In genomic region chr13:55208837-55209648, GRCm38 (mm10) we compare ENCODE assay signal across 8 mouse cellular contexts. TPM values are rescaled to one million over a fixed set of nuclear protein-coding genes. Genes with fewer than 3 reads are reported as not detected.
A peak's percentile ranks its signal among the peaks of the same experiment; 100 is the strongest.
DNase-seq lines count a peak whose midpoint lies in the region; ATAC-seq lines count a peak whose summit lies in the region.

No protein-coding gene starts in this region.

- peaks cover 7% of the 10 kb centered on the region for H3K36me3 ChIP-seq in embryonic facial prominence, embryonic 12.5 days
- H3K36me3 ChIP-seq in liver, embryonic 13.5 days, result peaks cover 10% of the 10 kb centered on the region

- peaks cover 15% of the 10 kb centered on the region for H3K4me1 ChIP-seq in embryonic facial prominence, embryonic 12.5 days
- peaks cover 49% of the 10 kb centered on the region for H3K4me1 ChIP-seq in liver, embryonic 13.5 days (replicated peaks)

- H3K27ac ChIP-seq in embryonic facial prominence, embryonic 12.5 days, result 0 out of 2 replicates have a peak overlapping the region, but pooled peaks have one; percentile 38
- H3K27ac ChIP-seq in liver, embryonic 13.5 days, result peak overlapping the region; percentile 95

- WGBS in embryonic facial prominence, embryonic 12.5 days, result 66% methylated on average over 13 of the region's 13 CpGs
- WGBS in liver, embryonic 13.5 days (ENCODE audit: insufficient replicate concordance), result 74% methylated on average over 13 of the region's 13 CpGs

- no peaks in the 10 kb centered on the region for H3K27me3 ChIP-seq in embryonic facial prominence, embryonic 12.5 days
- no peaks in the 10 kb centered on the region for H3K27me3 ChIP-seq in liver, embryonic 13.5 days

- no peak overlapping the region for H3K4me2 ChIP-seq in embryonic facial prominence, embryonic 12.5 days (replicated peaks)
- peak overlapping the region; percentile 99 for H3K4me2 ChIP-seq in liver, embryonic 13.5 days

- H3K9me3 ChIP-seq in embryonic facial prominence, embryonic 12.5 days, result no peaks in the 10 kb centered on the region
- H3K9me3 ChIP-seq in liver, embryonic 13.5 days (replicated peaks), result no peaks in the 10 kb centered on the region

- no peak overlapping the region for H3K9ac ChIP-seq in embryonic facial prominence, embryonic 12.5 days
- H3K9ac ChIP-seq in liver, embryonic 13.5 days, result 0 out of 2 replicates have a peak overlapping the region, but pooled peaks have one; percentile 7

- ATAC-seq in embryonic facial prominence, embryonic 12.5 days (ENCODE audit: insufficient number of reproducible peaks, insufficient read depth, low FRiP score, low TSS enrichment), result no peak
- no peak for ATAC-seq in liver, embryonic 13.5 days (ENCODE audit: low read depth)

- H3K4me3 ChIP-seq in embryonic facial prominence, embryonic 12.5 days, result no peak overlapping the region
- H3K4me3 ChIP-seq in liver, embryonic 13.5 days (replicated peaks), result 0 out of 2 replicates have a peak overlapping the region, but pooled peaks have one; percentile 91

- DNase-seq in gastrocnemius, postnatal 10 days, result peak; percentile 26
- no peak for DNase-seq in gastrocnemius, adult 18-20 months (ENCODE audit: low spot score)
- peak; percentile 70 for DNase-seq in ES-CJ7 (ENCODE audit: low read depth, low spot score)
- DNase-seq in liver, embryonic 13.5 days, result peak; percentile 20
- DNase-seq in spleen, adult 12 weeks (ENCODE audit: low spot score), result no peak
- no peak for DNase-seq in heart, adult 8-10 months (ENCODE audit: low spot score)
- no peak for DNase-seq in right cerebral cortex, adult 2 months (ENCODE audit: low spot score in 2 of 2)

RNA-seq across cellular contexts. Expression of gene Nsd1, which starts 0.5 kb away (rescaled TPM):
- 10 to 100 TPM; 75.4 to 89.6 TPM for total RNA-seq in gastrocnemius, postnatal 10 days (2021)
- 10 to 100 TPM; 40.0 to 47.1 TPM for total RNA-seq in gastrocnemius, adult 18-20 months (2021)
- 81.7 and 84.4 TPM in 2 replicates for polyA plus RNA-seq in embryonic facial prominence, embryonic 12.5 days (2016; fragmentation: Nextera tagmentation; extraction: Ambion mirVana)
- polyA plus RNA-seq in liver, embryonic 13.5 days (2015; fragmentation: Nextera tagmentation; extraction: Ambion mirVana), result 15.5 and 19.8 TPM in 2 replicates
- total RNA-seq in heart, adult 8-10 months (2022), result 10 to 100 TPM; 47.2 to 55.1 (median 51.9) TPM

RNA-seq across cellular contexts. Expression of gene Fgfr4, which starts 56.6 kb away (rescaled TPM):
- total RNA-seq in gastrocnemius, postnatal 10 days (2021), result 10 to 100 TPM; 16.3 to 24.5 TPM
- 1 to 10 TPM; 1.2 to 1.3 TPM for total RNA-seq in gastrocnemius, adult 18-20 months (2021)
- 4.8 and 5.1 TPM in 2 replicates for polyA plus RNA-seq in embryonic facial prominence, embryonic 12.5 days (2016; fragmentation: Nextera tagmentation; extraction: Ambion mirVana)
- polyA plus RNA-seq in liver, embryonic 13.5 days (2015; fragmentation: Nextera tagmentation; extraction: Ambion mirVana), result 4.2 and 5.4 TPM in 2 replicates
- under 1 TPM in 3 of 4 experiments, not detected in 1; 0.16 to 0.29 (median 0.28) TPM for total RNA-seq in heart, adult 8-10 months (2022)

Comparison
In these comparisons a context has a peak if more than half of its experiments do, and no peak if none do; other contexts are left out.
1. DNase-seq: peak in gastrocnemius, postnatal 10 days (single experiment), ES-CJ7 (single experiment) and liver, embryonic 13.5 days (single experiment); none in gastrocnemius, adult 18-20 months (single experiment), spleen, adult 12 weeks (single experiment), heart, adult 8-10 months (single experiment) and right cerebral cortex, adult 2 months (0 of 2).
2. RNA of gene Fgfr4, which starts 56.6 kb away (total RNA-seq): 16.3 to 24.5 TPM in gastrocnemius, postnatal 10 days; 1.2 to 1.3 TPM in gastrocnemius, adult 18-20 months and 0.16 to 0.29 TPM in heart, adult 8-10 months; every median in the first group is over 4 times any median in the second.